Mouse (Mus musculus): Measurements from ENCODE around the gene Teddm1b. TPM values are rescaled to one million over a fixed set of nuclear protein-coding genes. Genes with fewer than 3 reads are reported as not detected.
"Not testable (repeated sequence)": the region's sequence is repeated elsewhere in the genome, so short reads cannot be mapped to it uniquely, and the experiment has no call there.

Gene Teddm1b
- 0.40 and 0.56 TPM in 2 replicates for polyA plus RNA-seq (2014; fragmentation: Nextera tagmentation; extraction: Ambion mirVana)

DNA sequence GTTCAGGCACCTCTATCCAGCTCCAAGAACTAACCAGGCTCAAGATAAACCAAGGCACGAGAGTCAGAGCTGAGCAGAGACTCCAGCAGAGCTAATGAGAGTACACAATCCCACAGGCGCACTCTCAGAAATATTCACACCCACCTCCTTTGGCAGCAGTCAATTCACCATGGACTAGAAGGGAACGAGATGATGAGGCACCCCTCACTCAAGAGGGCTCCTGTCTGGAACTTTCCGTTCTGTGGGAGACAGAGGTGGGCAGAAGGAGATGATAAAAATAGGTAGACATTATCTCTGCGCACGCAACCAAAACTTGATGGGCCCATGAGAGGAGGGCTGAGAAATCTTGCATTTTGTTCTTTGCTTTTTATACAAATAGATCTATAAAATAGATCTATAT is at the start of gene Teddm1b:
Teddm1b (plus strand) TSS at position 301 of the 400 bp plus-strand sequence.
- no peaks in the 10 kb centered on the region for H3K4me1 ChIP-seq (replicated peaks; ENCODE audit: control insufficient read depth, insufficient read depth, low read length)
- no peaks in the 10 kb centered on the region for H3K27me3 ChIP-seq (ENCODE audit: control insufficient read depth, insufficient read depth, low read length)
- DNase-seq (ENCODE audit: low spot score) (no peak), ATAC-seq (replicated peaks; ENCODE audit: low FRiP score) (no peak)
- H3K27ac ChIP-seq (ENCODE audit: low read depth, low read length): no peak within 1 kb of the TSS
- no peak within 1 kb of the TSS for H3K9ac ChIP-seq (ENCODE audit: low read length)
- 90% methylated on average over 6 of the region's 6 CpGs for WGBS
- H3K4me2 ChIP-seq (ENCODE audit: low read depth, low read length, severe bottlenecking): no peak within 1 kb of the TSS
- H3K9me3 ChIP-seq (ENCODE audit: control insufficient read depth, low read length): no peaks in the 10 kb centered on the region
- H3K4me3 ChIP-seq (ENCODE audit: low read depth, low read length): no peak within 1 kb of the TSS
- no peaks in the 10 kb centered on the region for H3K36me3 ChIP-seq (ENCODE audit: control insufficient read depth, insufficient read depth, low read length)

DNA sequence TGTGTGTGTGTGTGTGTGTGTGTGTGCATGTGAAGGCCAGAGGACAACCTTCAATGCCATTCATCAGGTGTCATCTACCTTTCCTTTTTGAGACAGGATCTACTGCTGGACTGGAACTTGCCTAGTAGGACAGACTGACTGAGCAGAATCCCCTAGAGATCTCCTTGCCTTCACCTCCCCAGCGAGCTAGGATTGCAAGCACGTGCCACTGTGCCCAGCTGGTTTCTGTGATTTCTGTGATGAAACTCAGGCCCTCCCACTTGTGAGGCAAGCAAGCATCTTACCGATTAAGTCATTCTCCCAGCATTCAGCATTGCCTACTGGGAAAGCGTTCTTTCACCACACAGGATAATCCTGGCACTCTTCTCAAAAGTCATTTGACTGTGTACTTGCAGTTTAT is 43.4 kb upstream of the Teddm1b start:
- Histone ChIP-seq H3K27me3 (ENCODE audit: control insufficient read depth, insufficient read depth, low read length) (no peaks in the 10 kb centered on the region), H3K4me1 (replicated peaks; ENCODE audit: control insufficient read depth, insufficient read depth, low read length) (no peaks in the 10 kb centered on the region), H3K27ac (ENCODE audit: low read depth, low read length) (no peak overlapping the region), H3K9me3 (ENCODE audit: control insufficient read depth, low read length) (no peaks in the 10 kb centered on the region), H3K9ac (ENCODE audit: low read length) (no peak overlapping the region), H3K4me3 (ENCODE audit: low read depth, low read length) (no peak overlapping the region), H3K4me2 (ENCODE audit: low read depth, low read length, severe bottlenecking) (no peak overlapping the region), H3K36me3 (ENCODE audit: control insufficient read depth, insufficient read depth, low read length) (no peaks in the 10 kb centered on the region)
- WGBS: 80% methylated on average over 4 of the region's 4 CpGs
- no peak for DNase-seq (ENCODE audit: low spot score)
- no peak for ATAC-seq (replicated peaks; ENCODE audit: low FRiP score)

DNA sequence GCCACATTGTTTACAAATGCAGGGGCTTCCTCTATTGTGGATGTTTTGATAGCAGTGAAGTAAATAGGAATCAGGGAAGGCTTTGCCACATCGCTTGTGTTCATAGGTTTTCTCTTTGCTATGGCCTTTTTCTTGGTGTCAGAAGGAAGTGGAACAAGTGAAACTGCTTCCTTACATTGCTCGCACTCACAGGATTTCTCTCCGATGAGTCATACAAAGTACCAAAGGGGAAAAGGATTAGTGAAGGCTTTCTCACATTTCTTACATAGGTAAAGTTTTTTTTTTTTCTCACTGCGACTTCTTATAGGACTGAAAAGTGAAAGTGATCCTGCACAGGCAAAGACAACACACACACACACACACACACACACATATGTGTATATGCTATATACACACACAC is 38.1 kb upstream of the Teddm1b start:
- Histone ChIP-seq H3K4me1 (replicated peaks; ENCODE audit: control insufficient read depth, insufficient read depth, low read length) (no peaks in the 10 kb centered on the region), H3K27ac (ENCODE audit: low read depth, low read length) (no peak overlapping the region), H3K36me3 (ENCODE audit: control insufficient read depth, insufficient read depth, low read length) (no peaks in the 10 kb centered on the region), H3K4me3 (ENCODE audit: low read depth, low read length) (no peak overlapping the region), H3K9me3 (ENCODE audit: control insufficient read depth, low read length) (no peaks in the 10 kb centered on the region), H3K9ac (ENCODE audit: low read length) (no peak overlapping the region), H3K4me2 (ENCODE audit: low read depth, low read length, severe bottlenecking) (no peak overlapping the region), H3K27me3 (ENCODE audit: control insufficient read depth, insufficient read depth, low read length) (no peaks in the 10 kb centered on the region)
- DNase-seq (ENCODE audit: low spot score) (no peak), ATAC-seq (replicated peaks; ENCODE audit: low FRiP score) (no peak)
- WGBS: 85% methylated on average over 4 of the region's 4 CpGs

DNA sequence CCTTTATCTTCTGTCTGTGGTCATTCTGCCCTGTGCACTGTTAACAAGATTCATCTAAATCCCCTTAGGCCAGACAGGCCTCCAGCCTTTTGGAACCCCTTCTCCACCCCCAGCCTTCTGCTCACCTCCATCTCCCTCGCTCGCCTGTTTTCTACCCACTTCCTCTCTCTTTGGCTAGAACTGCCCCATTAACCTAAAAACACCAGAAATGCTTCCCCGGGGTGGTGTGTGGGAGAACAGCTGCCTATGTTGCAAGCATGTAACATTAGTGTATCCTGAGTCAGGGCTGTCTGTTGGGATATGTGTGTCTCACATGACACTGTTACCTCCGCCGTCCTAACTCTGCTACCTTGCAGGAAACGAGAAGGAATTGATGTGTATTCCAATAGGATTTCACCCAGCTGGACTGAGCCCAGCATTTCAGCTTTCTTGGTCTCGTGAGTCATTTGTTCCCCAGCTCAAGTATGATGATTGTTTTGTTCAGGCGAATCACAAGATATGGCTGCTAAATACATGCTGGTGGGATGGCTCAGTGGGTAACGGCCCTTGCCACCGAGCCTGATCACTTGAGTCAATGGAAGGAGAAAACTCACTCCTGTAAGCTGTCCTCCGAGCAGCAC is 31.9 kb upstream of the Teddm1b start:
- ATAC-seq (replicated peaks; ENCODE audit: low FRiP score): no peak
- no peak for DNase-seq (ENCODE audit: low spot score)
- 90% methylated on average over 11 of the region's 11 CpGs for WGBS
- Histone ChIP-seq H3K4me2 (ENCODE audit: low read depth, low read length, severe bottlenecking) (no peak overlapping the region), H3K27me3 (ENCODE audit: control insufficient read depth, insufficient read depth, low read length) (no peaks in the 10 kb centered on the region), H3K36me3 (ENCODE audit: control insufficient read depth, insufficient read depth, low read length) (no peaks in the 10 kb centered on the region), H3K4me1 (replicated peaks; ENCODE audit: control insufficient read depth, insufficient read depth, low read length) (no peaks in the 10 kb centered on the region), H3K4me3 (ENCODE audit: low read depth, low read length) (no peak overlapping the region), H3K27ac (ENCODE audit: low read depth, low read length) (no peak overlapping the region), H3K9ac (ENCODE audit: low read length) (no peak overlapping the region), H3K9me3 (ENCODE audit: control insufficient read depth, low read length) (no peaks in the 10 kb centered on the region)

DNA sequence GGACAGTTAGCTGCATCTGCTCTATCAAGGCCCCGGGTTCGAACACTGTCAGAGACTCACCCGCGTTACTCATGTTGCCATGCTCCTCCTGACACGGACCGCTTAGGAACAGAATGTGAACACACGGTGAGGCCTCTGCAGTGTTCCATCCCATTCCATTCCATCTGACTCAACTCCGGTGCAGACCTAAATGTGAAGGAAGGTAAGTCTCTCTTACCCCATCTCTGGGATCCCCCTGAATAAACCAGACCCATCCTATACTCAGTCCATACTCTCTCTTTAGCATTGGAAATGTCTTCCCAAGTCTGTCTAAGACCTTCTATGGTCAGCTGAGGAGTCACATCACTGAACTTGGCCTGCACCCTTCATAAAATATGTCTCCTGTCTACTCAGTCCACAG is 30.1 kb upstream of the Teddm1b start, which contains the start of gene Rgsl1:
Rgsl1 (minus strand) TSS at position 101 of the 400 bp plus-strand sequence.
- no peak for ATAC-seq (replicated peaks; ENCODE audit: low FRiP score)

DNA sequence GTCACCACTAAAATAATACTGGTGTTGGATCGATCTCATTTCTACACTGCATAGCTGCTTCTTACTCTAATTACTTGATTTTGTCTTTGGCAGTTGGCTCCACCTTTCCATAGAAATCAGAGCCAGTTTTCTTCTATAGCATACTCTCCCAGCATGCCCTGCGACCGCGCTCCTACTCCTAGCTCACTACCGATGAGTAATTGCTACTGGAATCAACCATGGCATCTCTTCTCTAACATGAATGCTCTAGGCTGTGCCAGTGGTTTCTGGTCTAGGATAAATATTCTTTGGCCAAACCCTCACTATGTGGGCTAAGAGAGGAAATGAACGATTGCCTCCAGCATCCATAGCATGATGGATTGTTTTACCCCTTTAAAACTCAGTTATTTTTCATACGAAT is 27.7 kb upstream of the Teddm1b start:
- H3K4me2 ChIP-seq (ENCODE audit: low read depth, low read length, severe bottlenecking): no peak overlapping the region
- H3K27ac ChIP-seq (ENCODE audit: low read depth, low read length): no peak overlapping the region
- ATAC-seq (replicated peaks; ENCODE audit: low FRiP score) (no peak), DNase-seq (ENCODE audit: low spot score) (no peak)
- 93% methylated on average over 7 of the region's 7 CpGs for WGBS
- H3K36me3 ChIP-seq (ENCODE audit: control insufficient read depth, insufficient read depth, low read length): no peaks in the 10 kb centered on the region
- H3K4me3 ChIP-seq (ENCODE audit: low read depth, low read length): no peak overlapping the region
- H3K9me3 ChIP-seq (ENCODE audit: control insufficient read depth, low read length): no peaks in the 10 kb centered on the region
- no peaks in the 10 kb centered on the region for H3K27me3 ChIP-seq (ENCODE audit: control insufficient read depth, insufficient read depth, low read length)
- H3K4me1 ChIP-seq (replicated peaks; ENCODE audit: control insufficient read depth, insufficient read depth, low read length): no peaks in the 10 kb centered on the region
- H3K9ac ChIP-seq (ENCODE audit: low read length): no peak overlapping the region

More for the DNA sequence above, 30.1 kb upstream of the Teddm1b start, which contains the start of gene Rgsl1:
- Histone ChIP-seq H3K4me2 (ENCODE audit: low read depth, low read length, severe bottlenecking) (no peak within 1 kb of the TSS), H3K4me1 (replicated peaks; ENCODE audit: control insufficient read depth, insufficient read depth, low read length) (no peaks in the 10 kb centered on the region), H3K9ac (ENCODE audit: low read length) (no peak within 1 kb of the TSS), H3K27ac (ENCODE audit: low read depth, low read length) (no peak within 1 kb of the TSS), H3K4me3 (ENCODE audit: low read depth, low read length) (no peak within 1 kb of the TSS), H3K9me3 (ENCODE audit: control insufficient read depth, low read length) (no peaks in the 10 kb centered on the region), H3K27me3 (ENCODE audit: control insufficient read depth, insufficient read depth, low read length) (no peaks in the 10 kb centered on the region), H3K36me3 (ENCODE audit: control insufficient read depth, insufficient read depth, low read length) (no peaks in the 10 kb centered on the region)
- no peak for DNase-seq (ENCODE audit: low spot score)
- WGBS: 94% methylated on average over 8 of the region's 8 CpGs

DNA sequence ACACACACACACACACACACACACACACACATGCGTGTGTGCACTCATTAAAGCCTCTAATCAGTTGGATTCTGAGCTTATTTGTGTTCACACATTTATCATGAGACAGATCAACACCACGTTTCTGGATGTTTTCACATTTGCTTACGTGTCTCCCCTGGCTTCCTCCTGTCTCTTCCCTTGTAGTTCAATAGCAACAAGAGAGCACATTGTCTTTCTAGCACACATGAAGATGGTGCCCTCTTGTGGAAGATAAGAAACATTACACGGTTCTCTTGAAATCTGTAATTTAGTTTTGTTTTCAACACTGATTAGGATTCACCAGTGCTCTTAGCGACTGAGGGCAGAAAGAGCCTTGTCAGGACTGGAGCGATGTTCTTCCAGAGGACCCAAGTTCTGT is 27.3 kb upstream of the Teddm1b start:
- H3K4me2 ChIP-seq (ENCODE audit: low read depth, low read length, severe bottlenecking): no peak overlapping the region
- no peaks in the 10 kb centered on the region for H3K27me3 ChIP-seq (ENCODE audit: control insufficient read depth, insufficient read depth, low read length)
- no peak overlapping the region for H3K4me3 ChIP-seq (ENCODE audit: low read depth, low read length)
- ATAC-seq (replicated peaks; ENCODE audit: low FRiP score) (no peak), DNase-seq (ENCODE audit: low spot score) (no peak)
- no peaks in the 10 kb centered on the region for H3K4me1 ChIP-seq (replicated peaks; ENCODE audit: control insufficient read depth, insufficient read depth, low read length)
- no peak overlapping the region for H3K27ac ChIP-seq (ENCODE audit: low read depth, low read length)
- H3K36me3 ChIP-seq (ENCODE audit: control insufficient read depth, insufficient read depth, low read length): no peaks in the 10 kb centered on the region
- no peaks in the 10 kb centered on the region for H3K9me3 ChIP-seq (ENCODE audit: control insufficient read depth, low read length)
- 32% methylated on average over 6 of the region's 6 CpGs for WGBS
- no peak overlapping the region for H3K9ac ChIP-seq (ENCODE audit: low read length)

DNA sequence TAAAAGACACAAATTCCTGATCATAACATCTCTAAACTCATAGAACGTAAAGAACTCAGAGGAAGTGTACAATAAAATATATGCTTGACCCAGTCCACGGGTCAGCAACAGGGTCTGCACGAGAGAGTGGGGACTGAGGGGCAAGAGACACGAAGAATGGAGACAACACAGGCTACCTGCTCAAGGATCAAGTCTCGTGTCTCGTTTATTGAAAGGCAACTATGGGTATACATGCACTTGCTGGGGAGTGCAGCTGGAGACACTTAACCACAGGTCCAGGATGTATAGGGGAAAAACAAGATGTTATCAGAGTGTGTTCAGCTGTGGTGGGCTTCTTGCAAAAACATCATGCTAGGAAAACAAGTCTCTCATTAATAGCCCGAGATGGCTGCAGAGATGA is 21.4 kb upstream of the Teddm1b start:
- not testable (repeated sequence) for H3K9ac ChIP-seq (ENCODE audit: low read length); H3K4me2 ChIP-seq (ENCODE audit: low read depth, low read length, severe bottlenecking); H3K4me3 ChIP-seq (ENCODE audit: low read depth, low read length); H3K9me3 ChIP-seq (ENCODE audit: control insufficient read depth, low read length); ATAC-seq (replicated peaks; ENCODE audit: low FRiP score); H3K36me3 ChIP-seq (ENCODE audit: control insufficient read depth, insufficient read depth, low read length); H3K27me3 ChIP-seq (ENCODE audit: control insufficient read depth, insufficient read depth, low read length); DNase-seq (ENCODE audit: low spot score); H3K27ac ChIP-seq (ENCODE audit: low read depth, low read length); H3K4me1 ChIP-seq (replicated peaks; ENCODE audit: control insufficient read depth, insufficient read depth, low read length)
- WGBS: 80% methylated on average over 7 of the region's 7 CpGs

DNA sequence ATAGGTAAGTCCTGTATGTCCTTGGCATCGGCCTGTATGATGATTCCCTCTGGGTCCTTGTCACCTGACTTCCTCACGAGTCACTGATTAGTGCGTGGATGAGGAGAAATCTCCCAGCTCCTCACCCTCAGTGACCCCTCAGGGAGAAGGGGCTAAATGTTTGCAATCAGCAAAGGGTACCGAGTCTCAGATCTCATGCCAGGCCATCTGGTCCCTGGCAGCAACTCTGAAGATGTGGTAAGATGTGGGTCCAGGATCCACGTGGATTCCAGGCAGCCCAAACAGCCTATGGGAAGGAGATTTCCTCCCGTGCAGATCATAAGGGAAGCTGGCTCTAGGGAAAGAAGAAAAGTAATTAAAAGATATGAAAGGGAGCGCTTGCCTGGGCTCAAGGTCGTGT is 18.2 kb upstream of the Teddm1b start:
- H3K9me3 ChIP-seq (ENCODE audit: control insufficient read depth, low read length): no peaks in the 10 kb centered on the region
- no peaks in the 10 kb centered on the region for H3K36me3 ChIP-seq (ENCODE audit: control insufficient read depth, insufficient read depth, low read length)
- no peak overlapping the region for H3K4me2 ChIP-seq (ENCODE audit: low read depth, low read length, severe bottlenecking)
- no peaks in the 10 kb centered on the region for H3K4me1 ChIP-seq (replicated peaks; ENCODE audit: control insufficient read depth, insufficient read depth, low read length)
- no peak overlapping the region for H3K4me3 ChIP-seq (ENCODE audit: low read depth, low read length)
- no peak overlapping the region for H3K9ac ChIP-seq (ENCODE audit: low read length)
- DNase-seq (ENCODE audit: low spot score): no peak
- no peaks in the 10 kb centered on the region for H3K27me3 ChIP-seq (ENCODE audit: control insufficient read depth, insufficient read depth, low read length)
- ATAC-seq (replicated peaks; ENCODE audit: low FRiP score): no peak
- WGBS: 86% methylated on average over 8 of the region's 8 CpGs
- no peak overlapping the region for H3K27ac ChIP-seq (ENCODE audit: low read depth, low read length)
